Mouse (Mus musculus) limb, embryonic 11.5 days (tissue): ENCODE measurements around the gene Tyk2. TPM values are rescaled to one million over a fixed set of nuclear protein-coding genes. Genes with fewer than 3 reads are reported as not detected.

Experiments used
- ATAC-seq: fragments of 200-750 bp; cut with Nextera tagmentation; 2 replicates; pipeline ENCODE4 v1.8.0; 2017; ENCODE audit warnings: low read depth; ENCODE audit not compliant: insufficient number of reproducible peaks, low FRiP score, low TSS enrichment
- DNase-seq: peaks from one replicate; pipeline ENCODE4 v3.0.0-alpha.2; 2015; ENCODE audit warnings: low spot score
- H3K27ac ChIP-seq: fragments of 300-500 bp; sonication (generic); replicated peaks from 2 replicates; pipeline ENCODE4 v1.5.1; 2014; ENCODE audit warnings: low read depth, mild to moderate bottlenecking, low read length
- H3K27me3 ChIP-seq: fragments of 300-500 bp; sonication (generic); 2 replicates; pipeline ENCODE4 v1.6.1; 2014; ENCODE audit warnings: mild to moderate bottlenecking, low read length, mixed read lengths; ENCODE audit not compliant: control insufficient read depth, insufficient read depth
- H3K36me3 ChIP-seq: fragments of 300-500 bp; sonication (generic); 2 replicates; pipeline ENCODE4 v1.6.1; 2014; ENCODE audit warnings: mild to moderate bottlenecking, low read length, moderate library complexity, mixed read lengths; ENCODE audit not compliant: control insufficient read depth, insufficient read depth
- H3K4me1 ChIP-seq: fragments of 300-500 bp; sonication (generic); 2 replicates; pipeline ENCODE4 v1.6.1; 2014; ENCODE audit warnings: low read length, mixed read lengths; ENCODE audit not compliant: control insufficient read depth, insufficient read depth
- H3K4me2 ChIP-seq: fragments of 300-500 bp; sonication (generic); 2 replicates; pipeline ENCODE4 v1.6.1; 2014; ENCODE audit warnings: low read depth, mild to moderate bottlenecking, moderate library complexity; ENCODE audit not compliant: severe bottlenecking
- H3K4me3 ChIP-seq: fragments of 300-500 bp; sonication (generic); 2 replicates; pipeline ENCODE4 v1.5.1; 2014; ENCODE audit warnings: low read depth, low read length
- H3K9ac ChIP-seq: fragments of 300-500 bp; sonication (generic); 2 replicates; pipeline ENCODE4 v1.6.1; 2014; ENCODE audit warnings: mild to moderate bottlenecking, low read length
- H3K9me3 ChIP-seq: fragments of 300-500 bp; sonication (generic); 2 replicates; pipeline ENCODE4 v1.6.1; 2016; ENCODE audit warnings: low read length; ENCODE audit not compliant: control insufficient read depth
- WGBS: fragments of 180-500 bp; shearing (Covaris S2); extraction: QIAGEN DNeasy Blood & Tissue Kit; methylation state at CpG from one replicate; pipeline ENCODE4 v1.1.7; 2014; 5-methylcytosine and 5-hydroxymethylcytosine counted together
- polyA plus RNA-seq: library from polyadenylated mRNA; unstranded; fragments of >200 nt; fragmentation: Nextera tagmentation; extraction: Ambion mirVana; gene quantifications from 2 replicates; pipeline ENCODE4 v1.2.1, GENCODE M21; 2014

The Tyk2 gene
- polyA plus RNA-seq, 1 experiment from 2014 or later = 8.1 TPM

DNA sequence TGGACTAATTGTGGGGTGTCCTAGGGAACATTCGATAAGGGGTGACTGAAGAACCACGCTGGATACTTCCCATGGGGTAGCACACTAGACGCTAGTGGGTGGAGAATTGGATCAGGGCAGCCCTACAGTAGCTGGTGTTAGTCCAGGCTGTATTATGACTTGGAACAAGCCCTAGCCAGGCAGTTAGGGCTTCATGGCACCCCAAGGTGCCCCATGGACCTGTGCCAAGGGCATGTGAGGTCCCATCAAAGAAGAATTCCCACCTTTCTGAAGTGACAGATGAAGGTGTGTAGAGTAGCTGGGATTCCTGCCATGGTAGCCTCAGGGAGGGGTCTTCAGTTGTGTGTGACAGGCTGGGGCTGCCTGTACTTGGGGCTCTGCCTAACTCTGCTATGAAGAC is 35.5 kb upstream of the Tyk2 start:
- no peak overlapping the region for H3K27ac ChIP-seq
- H3K9me3 ChIP-seq = no peaks in the 10 kb centered on the region; the same call in 1 of the 2 replicates
- DNase-seq (no peak), ATAC-seq (no peak)
- H3K4me2 ChIP-seq = peak overlapping the region; percentile 87; the same call in 1 of the 2 replicates
- no peaks in the 10 kb centered on the region for H3K36me3 ChIP-seq
- H3K4me1 ChIP-seq = peaks cover 38% of the 10 kb centered on the region
- no peak overlapping the region for H3K9ac ChIP-seq
- peak overlapping the region; percentile 42 for H3K4me3 ChIP-seq
- WGBS = 30% methylated on average over 3 of the region's 3 CpGs
- peaks cover 46% of the 10 kb centered on the region for H3K27me3 ChIP-seq

DNA sequence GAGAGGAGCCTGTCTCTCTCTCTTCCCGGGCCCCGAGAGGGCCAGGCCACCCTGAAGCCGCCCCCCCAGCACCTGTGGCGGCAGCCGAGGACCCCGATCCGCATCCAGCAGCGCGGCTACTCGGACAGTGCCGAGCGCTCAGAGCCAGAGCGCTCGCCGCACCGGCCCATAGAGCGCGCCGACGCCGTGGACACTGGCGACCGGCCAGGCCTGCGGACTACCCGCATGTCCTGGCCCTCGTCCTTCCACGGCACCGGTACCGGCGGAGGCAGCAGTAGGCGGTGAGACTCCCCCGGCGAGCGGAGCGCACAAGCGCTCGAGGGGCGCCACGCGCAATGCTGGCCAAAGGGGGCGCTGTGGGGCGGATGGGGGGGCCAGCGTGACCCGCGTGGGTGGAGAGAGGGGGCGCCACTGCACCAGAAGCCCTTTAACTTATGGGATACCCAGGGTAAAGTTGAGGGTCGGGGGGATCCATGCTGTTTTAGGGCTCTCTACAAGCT is 35.0 kb upstream of the Tyk2 start:
- no peak overlapping the region for H3K27ac ChIP-seq
- peak overlapping the region; percentile 42 for H3K4me3 ChIP-seq
- peaks cover 46% of the 10 kb centered on the region for H3K27me3 ChIP-seq

DNA sequence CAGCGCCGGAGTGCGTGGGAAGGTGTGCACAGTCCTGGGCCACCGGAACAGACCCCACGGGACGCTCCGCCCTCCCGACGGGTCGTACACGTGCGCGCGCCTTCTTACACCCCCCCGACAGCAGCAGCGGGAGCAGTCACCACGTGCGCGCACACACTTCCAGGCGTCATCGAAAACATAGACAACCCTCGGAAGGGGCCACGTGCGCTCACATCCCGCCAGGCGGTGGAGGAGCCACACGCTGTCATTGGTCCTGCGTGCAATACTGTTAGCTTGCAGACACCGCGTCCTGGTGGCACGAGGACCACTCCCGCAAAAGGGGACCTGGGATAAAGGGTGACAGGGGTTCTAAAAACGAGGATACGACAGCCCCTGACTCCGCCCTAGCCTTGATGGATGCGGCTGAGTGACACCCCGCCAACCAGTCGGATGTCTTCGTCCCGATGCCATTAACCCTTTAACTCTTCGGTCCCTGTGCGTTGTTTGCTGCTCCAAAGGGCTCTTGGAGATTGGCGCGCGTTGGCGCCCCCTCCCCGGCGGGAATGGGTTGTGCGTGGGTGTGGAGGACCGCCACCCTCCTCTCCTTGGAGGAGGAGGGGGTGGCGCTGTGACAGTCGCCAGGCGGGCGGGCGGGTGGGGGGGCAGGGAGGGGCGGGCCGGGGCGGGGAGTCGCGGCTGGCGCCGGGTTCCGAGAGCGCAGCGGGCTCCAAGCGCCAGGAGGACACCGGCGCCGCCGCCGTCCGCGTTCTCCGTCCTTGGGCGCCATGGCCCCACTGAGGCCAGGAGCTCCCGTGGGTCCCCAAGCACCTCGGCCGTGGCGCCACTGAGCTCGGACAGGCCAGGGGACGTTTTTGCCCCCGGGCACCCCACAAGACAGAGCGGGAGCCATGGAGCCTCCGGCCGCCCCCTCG is 34.3 kb upstream of the Tyk2 start, which contains the start of gene Pde4a:
Pde4a (plus strand) TSS at position 674 of the 911 bp plus-strand sequence.
- peak within 1 kb of the TSS; percentile 42 for H3K4me3 ChIP-seq
- H3K4me1 ChIP-seq = peaks cover 39% of the 10 kb centered on the region
- H3K36me3 ChIP-seq = no peaks in the 10 kb centered on the region
- H3K27ac ChIP-seq = no peak within 1 kb of the TSS
- no peak for ATAC-seq
- peak within 1 kb of the TSS; percentile 40 for H3K9ac ChIP-seq
- H3K4me2 ChIP-seq = peak within 1 kb of the TSS; percentile 87
- peaks cover 46% of the 10 kb centered on the region for H3K27me3 ChIP-seq
- H3K9me3 ChIP-seq = no peaks in the 10 kb centered on the region; the same call in 1 of the 2 replicates
- peak; percentile 61 for DNase-seq
- under 1% methylated on average over 71 of the region's 86 CpGs for WGBS

More for the DNA sequence above, 35.0 kb upstream of the Tyk2 start:
- Histone ChIP-seq H3K9ac (peak overlapping the region; percentile 40), H3K4me2 (peak overlapping the region; percentile 87), H3K4me1 (peaks cover 39% of the 10 kb centered on the region), H3K9me3 (no peaks in the 10 kb centered on the region; the same call in 1 of the 2 replicates), H3K36me3 (no peaks in the 10 kb centered on the region)
- DNase-seq (peak; percentile 71), ATAC-seq (no peak)
- WGBS = under 1% methylated on average over 45 of the region's 47 CpGs

DNA sequence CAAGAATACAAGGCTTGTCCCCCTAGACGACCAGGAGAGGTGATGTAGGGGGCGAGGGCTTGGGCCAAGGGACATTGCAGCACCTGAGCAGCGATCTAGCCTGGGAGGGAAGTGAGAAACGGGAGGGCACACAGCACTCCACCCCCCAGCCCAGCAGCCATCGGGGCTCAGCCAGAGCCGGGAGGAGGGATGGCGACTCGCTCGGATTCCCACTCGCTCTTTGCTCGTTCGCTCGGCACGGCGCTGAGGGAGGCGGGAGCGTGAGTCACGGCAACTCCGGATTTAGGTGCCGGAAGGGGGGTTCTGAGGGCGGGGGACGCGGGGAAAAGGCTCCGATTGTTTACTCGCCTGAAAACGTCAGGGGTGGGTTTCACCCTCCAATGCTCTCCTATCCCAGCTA is 33.0 kb upstream of the Tyk2 start:
- WGBS = under 1% methylated on average over 21 of the region's 26 CpGs
- H3K4me1 ChIP-seq = peaks cover 39% of the 10 kb centered on the region
- DNase-seq = no peak
- no peak overlapping the region for H3K4me3 ChIP-seq
- ATAC-seq = no peak
- no peak overlapping the region for H3K27ac ChIP-seq
- H3K9ac ChIP-seq = no peak overlapping the region
- peak overlapping the region; percentile 3 for H3K4me2 ChIP-seq
- no peaks in the 10 kb centered on the region for H3K36me3 ChIP-seq
- H3K9me3 ChIP-seq = no peaks in the 10 kb centered on the region; the same call in 1 of the 2 replicates
- peaks cover 46% of the 10 kb centered on the region for H3K27me3 ChIP-seq

DNA sequence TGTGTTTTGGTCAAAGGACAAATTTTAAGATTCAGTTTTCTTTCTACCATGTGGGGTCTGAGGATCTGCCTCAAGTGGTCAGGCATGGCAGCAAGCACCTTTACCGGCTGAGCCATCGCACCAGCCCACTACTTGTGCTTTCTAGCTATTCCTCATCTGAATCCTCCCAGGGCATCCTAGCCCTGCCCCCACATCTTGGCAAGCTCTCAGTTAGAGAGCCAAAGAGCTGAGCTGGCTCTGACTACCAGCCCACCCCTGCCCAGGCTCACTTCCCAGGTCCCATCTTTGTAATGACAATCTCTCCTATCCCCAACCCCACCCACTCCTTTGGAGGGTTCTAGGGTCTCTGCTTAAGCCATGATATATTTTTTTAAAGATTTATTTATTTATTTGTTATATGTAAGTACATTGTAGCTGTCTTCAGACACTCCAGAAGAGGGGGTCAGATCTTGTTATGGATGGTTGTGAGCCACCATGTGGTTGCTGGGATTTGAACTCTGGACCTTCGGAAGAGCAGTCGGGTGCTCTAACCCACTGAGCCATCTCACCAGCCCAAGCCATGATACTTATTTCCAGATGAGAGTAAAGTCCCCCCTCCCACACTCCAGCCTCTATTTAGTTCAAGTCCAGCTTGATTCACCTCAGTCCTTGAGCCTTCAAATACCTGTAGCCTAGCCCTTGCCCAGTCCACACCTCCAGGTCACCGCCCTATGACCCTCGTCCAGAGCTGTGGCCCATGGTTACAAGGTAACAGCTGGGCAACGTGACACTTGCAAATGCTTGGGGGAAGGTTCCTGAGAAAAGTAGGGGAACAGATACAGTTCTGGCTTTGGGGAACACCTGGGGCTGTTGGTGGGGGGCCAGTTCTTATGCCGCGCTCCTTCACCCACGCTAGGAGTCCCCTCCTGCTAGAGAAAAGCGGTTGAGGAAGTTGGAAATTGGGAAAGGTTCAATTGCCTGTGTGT is 32.3 kb upstream of the Tyk2 start:
- H3K9me3 ChIP-seq = no peaks in the 10 kb centered on the region; the same call in 1 of the 2 replicates
- H3K4me1 ChIP-seq = peaks cover 35% of the 10 kb centered on the region
- H3K36me3 ChIP-seq = no peaks in the 10 kb centered on the region
- H3K4me2 ChIP-seq = no peak overlapping the region
- peaks cover 46% of the 10 kb centered on the region for H3K27me3 ChIP-seq
- ATAC-seq (no peak), DNase-seq (no peak)
- no peak overlapping the region for H3K27ac ChIP-seq
- H3K4me3 ChIP-seq = no peak overlapping the region
- no peak overlapping the region for H3K9ac ChIP-seq
- 31% methylated on average over 11 of the region's 11 CpGs for WGBS

DNA sequence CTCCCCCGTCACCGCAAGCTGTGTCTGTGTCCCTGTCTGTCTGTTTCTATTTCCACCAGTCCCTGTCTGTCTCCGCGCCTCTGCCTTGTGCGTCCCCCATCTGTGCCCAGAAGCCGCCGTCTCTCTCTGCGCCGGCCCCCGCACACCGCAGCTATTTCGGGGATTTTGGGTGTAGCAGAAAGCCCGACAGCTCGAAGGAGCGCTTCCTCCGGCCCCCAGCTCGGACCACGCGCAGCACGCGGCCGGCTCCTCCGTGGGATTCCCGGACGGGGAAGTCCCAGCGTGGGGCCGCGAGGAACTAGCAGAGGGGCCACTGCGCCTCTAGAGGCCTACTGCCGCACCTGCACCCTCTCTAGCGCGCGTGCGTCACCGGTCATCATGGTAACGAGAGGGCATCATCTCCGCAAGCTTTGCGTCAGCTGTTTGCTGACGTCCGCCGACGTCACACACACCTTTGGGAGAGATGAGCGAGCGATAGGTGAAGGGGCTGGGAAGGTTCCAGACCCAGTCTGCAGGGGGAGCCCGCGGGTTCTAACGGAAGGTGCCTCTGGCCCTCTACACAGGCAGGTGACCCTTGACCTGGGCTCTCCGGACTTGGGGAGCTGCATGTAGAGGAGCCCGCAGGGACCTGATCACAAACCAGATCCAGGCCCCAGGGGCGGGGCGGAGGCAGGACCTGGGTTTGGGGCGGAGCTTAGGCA is 30.3 kb upstream of the Tyk2 start:
- H3K9ac ChIP-seq = peak overlapping the region; percentile 68
- H3K4me1 ChIP-seq = peaks cover 16% of the 10 kb centered on the region
- peak overlapping the region; percentile 80 for H3K4me2 ChIP-seq
- H3K36me3 ChIP-seq = no peaks in the 10 kb centered on the region
- peak overlapping the region; percentile 45 for H3K4me3 ChIP-seq
- H3K27me3 ChIP-seq = peaks cover 43% of the 10 kb centered on the region
- ATAC-seq = peak; percentile 32; the same call in 1 of the 2 replicates
- DNase-seq = peak; percentile 93
- under 1% methylated on average over 52 of the region's 52 CpGs for WGBS
- H3K27ac ChIP-seq = no peak overlapping the region
- no peaks in the 10 kb centered on the region; the same call in 1 of the 2 replicates for H3K9me3 ChIP-seq

DNA sequence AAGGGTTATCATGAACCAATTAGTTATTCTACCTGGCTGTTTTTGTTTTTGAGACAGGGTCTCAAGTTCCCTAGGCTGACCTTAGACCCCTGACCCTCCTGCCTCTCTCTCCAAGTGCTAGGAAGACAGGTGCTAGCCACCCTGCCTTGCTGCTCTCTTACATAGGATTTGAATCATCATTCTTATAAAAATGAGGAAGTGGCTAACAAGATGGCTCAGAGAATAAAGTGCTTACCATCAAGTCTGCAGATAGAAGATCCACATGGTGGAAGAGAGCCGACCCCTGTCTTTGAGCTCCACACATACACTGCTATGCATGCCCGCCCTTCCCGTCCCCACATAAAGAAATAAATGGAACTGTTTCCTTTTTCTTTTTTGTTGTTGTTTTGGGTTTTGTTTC is 23.7 kb upstream of the Tyk2 start:
- Histone ChIP-seq H3K36me3 (no peaks in the 10 kb centered on the region), H3K4me2 (no peak overlapping the region)
- 89% methylated on average over 3 of the region's 3 CpGs for WGBS

More for the DNA sequence above, 23.7 kb upstream of the Tyk2 start:
- Histone ChIP-seq H3K9me3 (no peaks in the 10 kb centered on the region), H3K27ac (no peak overlapping the region), H3K9ac (no peak overlapping the region), H3K4me3 (no peak overlapping the region), H3K4me1 (peaks cover 15% of the 10 kb centered on the region), H3K27me3 (no peaks in the 10 kb centered on the region)
- ATAC-seq (no peak), DNase-seq (no peak)
